Mouse (Mus musculus) intestine, embryonic 14.5 days (tissue): ENCODE results near the gene Kcnab1. TPM values are rescaled to one million over a fixed set of nuclear protein-coding genes. Genes with fewer than 3 reads are reported as not detected.

ENCODE experiments used
- ATAC-seq: fragments of 200-750 bp; cut with Nextera tagmentation; replicated peaks from 2 replicates; pipeline ENCODE4 v1.8.0; 2017; ENCODE audit warnings: low read depth, moderate number of reproducible peaks, moderate TSS enrichment, moderate library complexity; ENCODE audit not compliant: low FRiP score, low TSS enrichment
- DNase-seq: peaks from one replicate; pipeline ENCODE4 v3.0.0-alpha.2; 2018; ENCODE audit warnings: low spot score
- H3K27ac ChIP-seq: fragments of 300-500 bp; sonication (generic); 2 replicates; pipeline ENCODE4 v1.5.1; 2014; ENCODE audit warnings: low read depth, mild to moderate bottlenecking, control low read depth
- H3K27me3 ChIP-seq: fragments of 300-500 bp; sonication (generic); replicated peaks from 2 replicates; pipeline ENCODE4 v1.6.1; 2014; ENCODE audit warnings: low read length, control low read depth; ENCODE audit not compliant: control insufficient read depth, insufficient read depth
- H3K36me3 ChIP-seq: fragments of 300-500 bp; sonication (generic); 2 replicates; pipeline ENCODE4 v1.6.1; 2014; ENCODE audit warnings: low read length, control low read depth; ENCODE audit not compliant: control insufficient read depth, insufficient read depth
- H3K4me1 ChIP-seq: fragments of 300-500 bp; sonication (generic); replicated peaks from 2 replicates; pipeline ENCODE4 v1.6.1; 2014; ENCODE audit warnings: low read length, control low read depth, mixed read lengths; ENCODE audit not compliant: control insufficient read depth, insufficient read depth
- H3K4me2 ChIP-seq: fragments of 300-500 bp; sonication (generic); 2 replicates; pipeline ENCODE4 v1.6.1; 2014; ENCODE audit warnings: low read length
- H3K4me3 ChIP-seq: fragments of 300-500 bp; sonication (generic); 2 replicates; pipeline ENCODE4 v1.5.1; 2014; ENCODE audit warnings: low read depth, low read length, control low read depth, mixed read lengths
- H3K9ac ChIP-seq: fragments of 300-500 bp; sonication (generic); 2 replicates; pipeline ENCODE4 v1.6.1; 2014; ENCODE audit warnings: mild to moderate bottlenecking, low read length
- H3K9me3 ChIP-seq: fragments of 300-500 bp; sonication (generic); 2 replicates; pipeline ENCODE4 v1.6.1; 2016; ENCODE audit warnings: low read length, control low read depth; ENCODE audit not compliant: control insufficient read depth
- WGBS: fragments of 180-500 bp; shearing (Covaris S2); extraction: QIAGEN DNeasy Blood & Tissue Kit; methylation state at CpG from one replicate; pipeline ENCODE4 v1.1.7; 2014; 5-methylcytosine and 5-hydroxymethylcytosine counted together
- polyA plus RNA-seq: library from polyadenylated mRNA; unstranded; fragments of >200 nt; fragmentation: Nextera tagmentation; extraction: Ambion mirVana; gene quantifications from 2 replicates; pipeline ENCODE4 v1.2.1, GENCODE M21; 2014

Gene Kcnab1
- polyA plus RNA-seq, result 6.7 and 7.7 TPM in 2 replicates

DNA sequence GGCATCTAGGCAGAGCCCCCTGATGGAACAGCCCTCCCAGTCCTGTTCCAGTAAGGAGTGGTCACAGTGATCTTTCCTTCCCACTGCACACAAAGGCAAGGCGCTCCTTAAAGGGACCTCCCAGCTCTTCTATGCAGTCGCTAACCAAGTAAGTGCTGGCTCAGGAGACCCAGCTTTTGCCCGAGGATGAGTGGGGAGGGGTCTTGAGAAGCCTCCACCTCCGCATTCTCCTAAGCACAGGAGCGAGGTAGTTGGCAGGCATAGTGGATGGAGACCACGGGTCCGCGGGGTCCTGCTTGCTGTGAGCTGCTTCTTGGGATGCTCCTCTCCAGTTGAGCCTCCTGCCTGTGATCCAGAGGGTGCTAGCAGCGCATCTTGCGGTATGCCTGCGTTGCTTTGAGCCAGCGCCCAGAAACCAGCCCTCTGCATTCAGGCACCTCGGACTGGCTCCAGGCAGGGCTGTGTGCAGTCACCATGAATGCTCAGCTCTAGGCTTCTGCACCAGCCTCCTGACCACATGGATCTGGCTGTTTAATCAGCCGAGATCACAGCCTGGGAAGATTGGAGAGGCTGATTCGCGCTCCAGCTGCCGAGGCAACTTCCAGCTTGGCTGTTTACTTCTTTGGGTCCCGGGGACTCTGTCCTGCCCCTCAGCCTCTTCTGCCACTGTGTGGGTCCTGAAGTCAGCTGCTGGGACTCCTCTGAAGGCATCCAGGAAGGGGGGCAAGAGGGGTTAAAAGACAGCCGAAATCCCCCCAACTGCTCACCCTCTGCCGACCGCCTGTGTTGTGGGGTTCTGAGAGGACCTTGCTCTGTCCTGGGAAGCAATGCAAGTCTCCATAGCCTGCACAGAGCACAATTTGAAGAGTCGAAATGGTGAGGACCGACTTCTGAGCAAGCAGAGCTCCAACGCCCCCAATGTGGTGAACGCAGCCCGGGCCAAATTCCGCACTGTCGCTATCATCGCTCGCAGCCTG is at the start of gene Kcnab1:
TSS of gene Kcnab1 (plus strand) at position 440 of the 977 bp plus-strand sequence.
- no peaks in the 10 kb centered on the region; the same call in 1 of the 2 replicates for H3K9me3 ChIP-seq
- WGBS, result 1% methylated on average over 30 of the region's 30 CpGs

DNA sequence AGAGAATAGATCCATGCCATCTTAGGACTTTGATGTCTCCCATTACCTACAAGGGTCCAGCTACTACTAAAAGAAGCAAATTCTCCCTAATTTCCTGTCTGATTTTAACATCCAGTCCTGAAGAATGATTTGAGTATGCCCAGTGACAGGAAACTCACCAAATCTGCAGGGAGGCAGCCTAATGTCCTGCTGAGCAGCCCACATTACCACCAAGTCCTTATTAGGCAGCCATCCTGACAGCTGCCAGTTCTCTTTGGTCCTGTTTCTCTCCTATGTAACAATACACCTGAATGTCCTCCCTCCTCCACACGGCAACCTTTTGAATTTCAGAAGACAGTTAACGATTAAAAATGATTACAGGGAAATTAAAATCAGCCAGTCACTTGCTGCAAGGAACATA is 20.9 kb upstream of the Kcnab1 start:
- Histone ChIP-seq H3K9ac (no peak overlapping the region), H3K4me3 (no peak overlapping the region), H3K27me3 (no peaks in the 10 kb centered on the region), H3K4me2 (no peak overlapping the region), H3K9me3 (no peaks in the 10 kb centered on the region), H3K4me1 (no peaks in the 10 kb centered on the region), H3K27ac (no peak overlapping the region), H3K36me3 (no peaks in the 10 kb centered on the region)
- no peak for ATAC-seq
- DNase-seq, result no peak
- WGBS, result 73% methylated on average over 2 of the region's 2 CpGs

More for the DNA sequence above, at the start of gene Kcnab1:
- Histone ChIP-seq H3K4me1 (no peaks in the 10 kb centered on the region), H3K4me2 (peak within 1 kb of the TSS; percentile 76), H3K27ac (no peak within 1 kb of the TSS), H3K9ac (peak within 1 kb of the TSS; percentile 41), H3K36me3 (no peaks in the 10 kb centered on the region), H3K27me3 (peaks cover 16% of the 10 kb centered on the region; the same call in 1 of the 2 replicates), H3K4me3 (peak within 1 kb of the TSS; percentile 42)
- peak; percentile 74 for DNase-seq
- ATAC-seq, result peak; percentile 75

DNA sequence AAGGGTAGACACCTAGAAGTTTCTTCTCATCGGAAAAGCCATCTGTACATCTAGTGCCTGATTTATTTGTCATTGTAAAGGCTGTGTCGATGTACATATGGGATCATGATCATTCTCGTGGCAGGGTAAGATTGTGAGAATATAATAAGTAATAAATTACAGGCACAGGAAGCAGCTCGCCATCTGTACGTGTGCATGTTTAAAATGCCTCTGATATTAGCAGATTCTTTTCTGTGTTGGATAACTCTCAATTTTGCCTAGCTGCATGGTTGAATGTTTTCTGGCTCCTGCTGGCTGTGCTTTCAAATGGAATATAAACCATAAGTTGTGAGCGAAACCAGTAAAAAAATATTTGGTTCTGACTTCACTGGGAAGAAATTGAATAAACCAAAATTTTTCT is 5.1 kb upstream of the Kcnab1 start:
- H3K4me1 ChIP-seq, result no peaks in the 10 kb centered on the region
- H3K36me3 ChIP-seq, result no peaks in the 10 kb centered on the region
- H3K9me3 ChIP-seq, result no peaks in the 10 kb centered on the region
- H3K4me3 ChIP-seq, result no peak overlapping the region
- H3K4me2 ChIP-seq, result no peak overlapping the region
- H3K27ac ChIP-seq, result no peak overlapping the region
- no peak for ATAC-seq
- WGBS, result 43% methylated on average over 6 of the region's 6 CpGs
- H3K27me3 ChIP-seq, result peaks cover 7% of the 10 kb centered on the region; the same call in 1 of the 2 replicates
- DNase-seq, result no peak
- no peak overlapping the region for H3K9ac ChIP-seq

DNA sequence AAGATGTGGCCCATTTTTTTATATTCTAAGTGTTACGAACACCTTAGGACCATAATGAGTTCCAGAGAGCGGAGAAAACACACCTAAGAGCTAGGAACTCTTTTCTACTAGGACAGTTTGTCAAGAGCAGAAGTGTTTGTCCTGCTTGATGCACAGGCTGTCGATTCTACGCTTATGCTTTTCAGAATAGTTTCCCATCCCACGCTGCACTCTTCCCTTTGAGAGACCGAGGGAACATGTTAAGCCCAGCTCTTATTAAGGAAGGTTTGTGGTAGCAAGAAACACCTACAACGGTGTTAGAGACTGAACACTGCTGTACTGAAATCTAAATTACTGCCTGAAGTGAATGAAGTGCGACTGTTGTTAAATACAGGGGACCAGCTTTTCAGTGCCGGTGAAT is 1.0 kb downstream of the Kcnab1 start:
- peaks cover 16% of the 10 kb centered on the region; the same call in 1 of the 2 replicates for H3K27me3 ChIP-seq
- no peaks in the 10 kb centered on the region for H3K4me1 ChIP-seq
- 67% methylated on average over 9 of the region's 9 CpGs for WGBS
- DNase-seq (no peak), ATAC-seq (no peak)
- no peaks in the 10 kb centered on the region; the same call in 1 of the 2 replicates for H3K9me3 ChIP-seq
- no peak overlapping the region for H3K27ac ChIP-seq
- peak overlapping the region; percentile 76 for H3K4me2 ChIP-seq
- H3K36me3 ChIP-seq, result no peaks in the 10 kb centered on the region
- peak overlapping the region; percentile 42 for H3K4me3 ChIP-seq
- H3K9ac ChIP-seq, result no peak overlapping the region

DNA sequence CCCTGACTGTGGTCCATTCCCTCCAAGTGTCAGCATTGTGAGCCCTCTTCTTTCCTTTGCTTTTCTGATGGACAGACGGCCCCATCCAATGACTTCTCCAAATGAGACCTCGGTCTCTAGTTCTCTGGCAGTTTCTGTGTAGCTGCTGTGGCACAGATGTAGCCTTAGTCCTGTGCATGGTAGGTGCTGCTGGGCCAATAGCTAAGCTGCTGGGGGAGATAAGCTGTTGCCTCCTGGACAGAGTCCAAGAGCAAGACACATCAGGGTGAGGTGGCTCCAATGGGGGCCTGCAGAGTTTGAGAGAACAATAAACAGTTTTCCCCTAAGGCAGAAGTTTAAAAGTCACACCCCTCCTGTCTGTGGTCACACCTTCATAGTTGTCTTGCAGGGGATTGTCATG is 2.0 kb downstream of the Kcnab1 start:
- Histone ChIP-seq H3K4me2 (no peak overlapping the region), H3K4me3 (no peak overlapping the region), H3K27ac (no peak overlapping the region), H3K4me1 (no peaks in the 10 kb centered on the region), H3K9ac (no peak overlapping the region), H3K27me3 (peaks cover 16% of the 10 kb centered on the region; the same call in 1 of the 2 replicates), H3K36me3 (no peaks in the 10 kb centered on the region), H3K9me3 (no peaks in the 10 kb centered on the region; the same call in 1 of the 2 replicates)
- ATAC-seq (no peak), DNase-seq (no peak)
- WGBS, result 87% methylated on average over 2 of the region's 2 CpGs

DNA sequence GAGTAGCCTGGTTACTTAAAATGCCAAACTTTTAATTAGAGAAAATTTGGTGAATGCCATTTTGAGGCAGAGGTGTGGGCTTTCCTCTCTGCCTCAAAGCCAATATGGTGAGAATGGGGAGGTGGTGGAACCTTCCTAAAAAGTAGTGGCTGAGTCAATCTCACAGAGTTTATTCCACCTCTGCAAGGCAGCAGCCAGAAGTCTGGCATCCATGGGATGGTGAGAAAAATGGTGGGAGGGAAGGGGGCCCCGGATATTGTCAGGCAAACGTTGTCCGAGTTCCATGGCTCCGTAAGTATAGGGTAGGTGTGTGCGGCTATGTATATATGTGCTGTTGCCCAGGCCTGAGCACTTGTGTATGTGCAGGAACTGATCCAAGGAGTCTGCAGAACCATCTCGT is 6.0 kb downstream of the Kcnab1 start:
- Histone ChIP-seq H3K4me2 (no peak overlapping the region), H3K27ac (no peak overlapping the region), H3K36me3 (no peaks in the 10 kb centered on the region), H3K4me1 (no peaks in the 10 kb centered on the region), H3K4me3 (no peak overlapping the region), H3K27me3 (0 out of 2 replicates have a peak, but pooled peaks cover 7% of the 10 kb centered on the region), H3K9ac (no peak overlapping the region), H3K9me3 (no peaks in the 10 kb centered on the region; the same call in 1 of the 2 replicates)
- 82% methylated on average over 6 of the region's 6 CpGs for WGBS
- DNase-seq (no peak), ATAC-seq (no peak)

DNA sequence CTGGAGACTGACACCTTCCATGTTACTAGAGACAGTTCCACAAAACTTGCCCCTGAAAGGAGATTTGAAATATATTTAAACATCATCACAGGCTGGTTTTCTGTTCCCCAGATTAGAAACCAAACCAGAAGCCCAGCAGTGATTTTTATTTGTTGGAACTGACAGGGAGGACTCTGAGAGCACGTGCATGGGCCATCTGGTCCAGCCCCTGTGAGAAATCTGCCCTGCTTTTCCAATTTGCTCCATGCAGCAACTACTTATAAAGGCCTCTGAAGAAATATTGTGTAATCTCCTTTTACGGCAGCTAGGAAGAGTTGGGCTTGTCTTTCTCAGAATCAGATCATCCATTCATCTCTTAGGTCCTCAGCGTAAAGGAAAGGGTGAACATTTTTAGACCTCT is 7.8 kb downstream of the Kcnab1 start:
- no peak overlapping the region for H3K4me2 ChIP-seq
- ATAC-seq (no peak), DNase-seq (no peak)
- no peak overlapping the region for H3K4me3 ChIP-seq
- no peak overlapping the region for H3K9ac ChIP-seq
- H3K27ac ChIP-seq, result no peak overlapping the region
- H3K27me3 ChIP-seq, result no peaks in the 10 kb centered on the region
- 73% methylated on average over 3 of the region's 3 CpGs for WGBS
- no peaks in the 10 kb centered on the region; the same call in 1 of the 2 replicates for H3K9me3 ChIP-seq
- no peaks in the 10 kb centered on the region for H3K4me1 ChIP-seq
- no peaks in the 10 kb centered on the region for H3K36me3 ChIP-seq

DNA sequence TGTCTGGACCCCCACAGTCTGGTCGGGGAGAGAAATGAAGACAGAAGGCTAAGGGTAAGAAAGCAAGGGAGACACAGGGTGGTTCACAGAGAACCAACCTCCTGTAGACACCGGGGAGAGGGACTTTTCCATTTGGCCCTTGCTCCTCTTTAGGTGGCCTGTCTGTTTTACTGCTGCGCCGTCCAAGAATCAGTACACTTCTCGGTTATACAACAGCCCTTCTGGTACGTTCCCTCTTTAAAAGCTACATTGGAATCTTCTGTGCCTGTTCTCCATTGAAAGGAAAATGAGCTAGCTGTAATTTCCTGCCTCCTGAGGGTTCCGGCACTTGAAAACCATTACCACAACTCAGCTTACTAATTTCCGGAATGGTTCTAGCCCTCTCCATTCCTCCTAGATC is 8.2 kb downstream of the Kcnab1 start:
- H3K4me2 ChIP-seq, result no peak overlapping the region
- no peak overlapping the region for H3K27ac ChIP-seq
- ATAC-seq, result no peak
- no peak overlapping the region for H3K9ac ChIP-seq
- H3K4me1 ChIP-seq, result no peaks in the 10 kb centered on the region
- 87% methylated on average over 8 of the region's 8 CpGs for WGBS
- no peaks in the 10 kb centered on the region; the same call in 1 of the 2 replicates for H3K9me3 ChIP-seq
- no peaks in the 10 kb centered on the region for H3K27me3 ChIP-seq
- no peaks in the 10 kb centered on the region for H3K36me3 ChIP-seq
- H3K4me3 ChIP-seq, result no peak overlapping the region
- DNase-seq, result no peak
